Mouse (Mus musculus) midbrain, embryonic 12.5 days (tissue): ENCODE results near the gene Themis. TPM values are rescaled to one million over a fixed set of nuclear protein-coding genes. Genes with fewer than 3 reads are reported as not detected.

Source experiments
- ATAC-seq: fragments of 200-750 bp; cut with Nextera tagmentation; 2 replicates; pipeline ENCODE4 v1.8.0; 2017; ENCODE audit warnings: low read depth, moderate TSS enrichment, moderate library complexity; ENCODE audit not compliant: low FRiP score
- H3K27ac ChIP-seq: fragments of 300-500 bp; sonication (generic); replicated peaks from 2 replicates; pipeline ENCODE4 v1.5.1; 2016; ENCODE audit warnings: mild to moderate bottlenecking
- H3K27me3 ChIP-seq: fragments of 300-500 bp; sonication (generic); 2 replicates; pipeline ENCODE4 v1.6.1; 2016; ENCODE audit warnings: mild to moderate bottlenecking
- H3K36me3 ChIP-seq: fragments of 300-500 bp; sonication (generic); 2 replicates; pipeline ENCODE4 v1.6.1; 2016
- H3K4me1 ChIP-seq: fragments of 300-500 bp; sonication (generic); 2 replicates; pipeline ENCODE4 v1.6.1; 2016
- H3K4me2 ChIP-seq: fragments of 300-500 bp; sonication (generic); replicated peaks from 2 replicates; pipeline ENCODE4 v1.6.1; 2016; ENCODE audit warnings: mild to moderate bottlenecking, moderate library complexity
- H3K4me3 ChIP-seq: fragments of 300-500 bp; sonication (generic); 2 replicates; pipeline ENCODE4 v1.5.1; 2016; ENCODE audit warnings: mild to moderate bottlenecking
- H3K9ac ChIP-seq: fragments of 300-500 bp; sonication (generic); replicated peaks from 2 replicates; pipeline ENCODE4 v1.6.1; 2016; ENCODE audit warnings: mild to moderate bottlenecking, moderate library complexity
- H3K9me3 ChIP-seq: fragments of 300-500 bp; sonication (generic); 2 replicates; pipeline ENCODE4 v1.6.1; 2016; ENCODE audit warnings: mild to moderate bottlenecking
- WGBS: fragments of 180-500 bp; shearing (Covaris S2); methylation state at CpG from one replicate; pipeline ENCODE4 v1.1.7; 2016; 5-methylcytosine and 5-hydroxymethylcytosine counted together
- polyA plus RNA-seq: library from polyadenylated mRNA; unstranded; fragments of >200 nt; fragmentation: Nextera tagmentation; extraction: Ambion mirVana; gene quantifications from 2 replicates; pipeline ENCODE4 v1.2.1, GENCODE M21; 2016

Gene Themis
- polyA plus RNA-seq, 1 experiment from 2014 or later, result not detected

GRCm38 (mm10) chr10:28812571-28812936 is 144.4 kb downstream of the Themis start:
- no peak overlapping the region for H3K4me2 ChIP-seq

GRCm38 (mm10) chr10:28816160-28816559 is 148.0 kb downstream of the Themis start:
- H3K9ac ChIP-seq, result no peak overlapping the region
- no peak overlapping the region for H3K4me3 ChIP-seq
- H3K4me2 ChIP-seq, result no peak overlapping the region
- H3K4me1 ChIP-seq, result no peaks in the 10 kb centered on the region
- 69% methylated on average over 4 of the region's 4 CpGs for WGBS
- no peak for ATAC-seq
- H3K27me3 ChIP-seq, result no peaks in the 10 kb centered on the region
- no peaks in the 10 kb centered on the region for H3K36me3 ChIP-seq
- no peaks in the 10 kb centered on the region for H3K9me3 ChIP-seq
- H3K27ac ChIP-seq, result no peak overlapping the region

More at GRCm38 (mm10) chr10:28812571-28812936, 144.4 kb downstream of the Themis start:
- Histone ChIP-seq H3K4me3 (no peak overlapping the region), H3K36me3 (no peaks in the 10 kb centered on the region), H3K9ac (no peak overlapping the region), H3K27ac (no peak overlapping the region), H3K9me3 (no peaks in the 10 kb centered on the region), H3K4me1 (no peaks in the 10 kb centered on the region), H3K27me3 (no peaks in the 10 kb centered on the region)
- ATAC-seq, result no peak

GRCm38 (mm10) chr10:28822320-28822719 is 154.2 kb downstream of the Themis start:
- ATAC-seq, result no peak
- Histone ChIP-seq H3K4me2 (no peak overlapping the region), H3K27ac (no peak overlapping the region), H3K4me3 (no peak overlapping the region), H3K36me3 (no peaks in the 10 kb centered on the region), H3K9ac (no peak overlapping the region), H3K4me1 (no peaks in the 10 kb centered on the region), H3K9me3 (no peaks in the 10 kb centered on the region), H3K27me3 (no peaks in the 10 kb centered on the region)
- 79% methylated on average over 3 of the region's 3 CpGs for WGBS

- Histone ChIP-seq H3K4me1 (no peaks in the 10 kb centered on the region), H3K4me3 (no peak overlapping the region), H3K4me2 (no peak overlapping the region), H3K27ac (no peak overlapping the region), H3K9me3 (no peaks in the 10 kb centered on the region), H3K36me3 (no peaks in the 10 kb centered on the region), H3K27me3 (no peaks in the 10 kb centered on the region), H3K9ac (no peak overlapping the region)
- no peak for ATAC-seq
- 73% methylated on average over 2 of the region's 2 CpGs for WGBS
These were observed 174.4 kb downstream of the Themis start for GRCm38 (mm10) chr10:28842605-28843004.

- peak; percentile 83 for ATAC-seq
- Histone ChIP-seq H3K9me3 (no peaks in the 10 kb centered on the region), H3K4me3 (no peak overlapping the region), H3K4me1 (no peaks in the 10 kb centered on the region), H3K9ac (no peak overlapping the region), H3K27me3 (no peaks in the 10 kb centered on the region), H3K36me3 (no peaks in the 10 kb centered on the region), H3K27ac (no peak overlapping the region), H3K4me2 (no peak overlapping the region)
- 31% methylated on average over 7 of the region's 7 CpGs for WGBS
These were observed 175.9 kb downstream of the Themis start for GRCm38 (mm10) chr10:28843755-28844717.

- ATAC-seq, result no peak
- Histone ChIP-seq H3K9ac (no peak overlapping the region), H3K4me3 (no peak overlapping the region), H3K27ac (no peak overlapping the region), H3K9me3 (no peaks in the 10 kb centered on the region), H3K36me3 (no peaks in the 10 kb centered on the region), H3K27me3 (no peaks in the 10 kb centered on the region), H3K4me1 (no peaks in the 10 kb centered on the region), H3K4me2 (no peak overlapping the region)
- WGBS, result 94% methylated on average over 2 of the region's 2 CpGs
These were observed 188.0 kb downstream of the Themis start for GRCm38 (mm10) chr10:28856154-28856553.

- Histone ChIP-seq H3K4me3 (no peak overlapping the region), H3K4me1 (peaks cover 5% of the 10 kb centered on the region; the same call in 1 of the 2 replicates), H3K4me2 (no peak overlapping the region), H3K36me3 (no peaks in the 10 kb centered on the region), H3K27ac (no peak overlapping the region), H3K9ac (no peak overlapping the region), H3K9me3 (no peaks in the 10 kb centered on the region), H3K27me3 (no peaks in the 10 kb centered on the region)
- ATAC-seq, result peak; percentile 57; the same call in 1 of the 2 replicates
- 56% methylated on average over 4 of the region's 4 CpGs for WGBS
These were observed 202.6 kb downstream of the Themis start for GRCm38 (mm10) chr10:28870580-28871354.

- Histone ChIP-seq H3K27ac (peak overlapping the region; percentile 30; the same call in 1 of the 2 replicates), H3K9me3 (no peaks in the 10 kb centered on the region), H3K36me3 (no peaks in the 10 kb centered on the region), H3K27me3 (no peaks in the 10 kb centered on the region), H3K4me2 (no peak overlapping the region), H3K4me1 (peaks cover 5% of the 10 kb centered on the region; the same call in 1 of the 2 replicates), H3K4me3 (no peak overlapping the region), H3K9ac (no peak overlapping the region)
- WGBS, result 39% methylated on average over 4 of the region's 4 CpGs
- ATAC-seq, result peak; percentile 68
These were observed 206.4 kb downstream of the Themis start for GRCm38 (mm10) chr10:28874605-28875004.

GRCm38 (mm10) chr10:28887643-28888042 is 219.5 kb downstream of the Themis start:
- no peak overlapping the region for H3K4me3 ChIP-seq
- H3K27ac ChIP-seq, result no peak overlapping the region
- H3K4me2 ChIP-seq, result no peak overlapping the region
- no peaks in the 10 kb centered on the region for H3K9me3 ChIP-seq
- H3K36me3 ChIP-seq, result no peaks in the 10 kb centered on the region
- H3K27me3 ChIP-seq, result no peaks in the 10 kb centered on the region
- no peak for ATAC-seq
- no peaks in the 10 kb centered on the region for H3K4me1 ChIP-seq
- no peak overlapping the region for H3K9ac ChIP-seq
- 95% methylated on average over 1 of the region's 1 CpGs for WGBS

GRCm38 (mm10) chr10:28890886-28891285 is 222.7 kb downstream of the Themis start:
- no peaks in the 10 kb centered on the region for H3K36me3 ChIP-seq
- H3K4me3 ChIP-seq, result no peak overlapping the region
- no peak overlapping the region for H3K4me2 ChIP-seq
- H3K9ac ChIP-seq, result no peak overlapping the region
- H3K4me1 ChIP-seq, result no peaks in the 10 kb centered on the region
- H3K27ac ChIP-seq, result no peak overlapping the region
- no peaks in the 10 kb centered on the region for H3K27me3 ChIP-seq
- no peak for ATAC-seq
- 92% methylated on average over 2 of the region's 2 CpGs for WGBS
- H3K9me3 ChIP-seq, result no peaks in the 10 kb centered on the region

GRCm38 (mm10) chr10:28898351-28898750 is 230.2 kb downstream of the Themis start:
- H3K4me1 ChIP-seq, result no peaks in the 10 kb centered on the region

More at GRCm38 (mm10) chr10:28898351-28898750, 230.2 kb downstream of the Themis start:
- H3K27me3 ChIP-seq, result no peaks in the 10 kb centered on the region
- ATAC-seq, result no peak
- 68% methylated on average over 1 of the region's 1 CpGs for WGBS
- no peaks in the 10 kb centered on the region for H3K9me3 ChIP-seq
- H3K4me3 ChIP-seq, result no peak overlapping the region
- no peak overlapping the region for H3K9ac ChIP-seq
- H3K4me2 ChIP-seq, result no peak overlapping the region
- H3K36me3 ChIP-seq, result no peaks in the 10 kb centered on the region
- H3K27ac ChIP-seq, result no peak overlapping the region
